Mouse (Mus musculus): ENCODE measurements around the gene Arcn1. TPM values are rescaled to one million over a fixed set of nuclear protein-coding genes. Genes with fewer than 3 reads are reported as not detected.

The Arcn1 gene
- polyA plus RNA-seq, 1 experiment from 2014 or later = 209 TPM

DNA sequence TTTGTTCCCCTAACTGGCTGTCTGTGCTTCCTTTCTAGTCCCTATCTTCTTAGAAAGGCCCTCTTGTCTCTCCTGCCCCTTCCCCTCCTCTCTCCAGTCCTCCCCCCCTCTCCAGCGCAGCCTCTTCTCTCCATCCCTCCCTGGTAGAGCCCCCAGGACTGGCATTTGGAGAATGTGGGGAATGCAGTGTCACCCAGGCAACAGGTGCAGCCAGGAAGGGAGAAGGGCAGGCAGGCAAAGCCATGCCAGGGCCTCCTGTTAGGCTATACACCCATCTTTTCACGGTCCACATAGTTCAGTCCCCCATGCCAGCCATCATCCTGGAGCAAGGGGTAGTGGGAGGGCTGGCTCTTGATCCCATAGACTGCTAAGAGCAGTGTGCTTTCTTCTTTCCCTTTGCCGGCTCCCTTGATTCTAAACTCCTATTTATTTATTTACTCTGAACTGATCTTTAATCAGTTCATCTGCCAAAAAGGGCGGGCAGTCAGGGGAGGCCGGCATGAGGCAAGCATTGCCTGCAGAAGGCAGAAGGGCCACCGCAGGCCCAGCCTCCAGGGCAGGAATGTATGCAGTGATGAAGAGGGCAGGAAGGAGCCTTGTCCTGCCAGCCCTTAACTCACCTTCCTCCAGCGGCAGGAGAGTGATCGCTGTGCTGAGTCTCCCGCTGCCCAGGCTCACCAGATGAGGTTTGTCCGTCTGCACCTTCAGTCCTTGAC, 41.1 kb downstream of the Arcn1 start:
- no peak overlapping the region for H3K4me3 ChIP-seq (ENCODE audit: low read depth, low read length)
- H3K4me2 ChIP-seq (ENCODE audit: low read depth, severe bottlenecking) = no peak overlapping the region
- DNase-seq (ENCODE audit: low spot score) (no peak), ATAC-seq (ENCODE audit: insufficient number of reproducible peaks, low FRiP score, low TSS enrichment, low read depth) (no peak)
- peaks cover 9% of the 10 kb centered on the region for H3K4me1 ChIP-seq (ENCODE audit: control insufficient read depth, insufficient read depth, low read length)
- H3K36me3 ChIP-seq (ENCODE audit: control insufficient read depth, insufficient read depth, low read length) = peaks cover 4% of the 10 kb centered on the region; the same call in 1 of the 2 replicates
- no peaks in the 10 kb centered on the region for H3K27me3 ChIP-seq (ENCODE audit: control insufficient read depth, insufficient read depth, low read length)
- H3K27ac ChIP-seq (replicated peaks; ENCODE audit: low read depth, low read length) = no peak overlapping the region
- H3K9ac ChIP-seq (ENCODE audit: low read length) = no peak overlapping the region
- WGBS = 57% methylated on average over 10 of the region's 10 CpGs
- no peaks in the 10 kb centered on the region for H3K9me3 ChIP-seq (ENCODE audit: control insufficient read depth, low read length)

DNA sequence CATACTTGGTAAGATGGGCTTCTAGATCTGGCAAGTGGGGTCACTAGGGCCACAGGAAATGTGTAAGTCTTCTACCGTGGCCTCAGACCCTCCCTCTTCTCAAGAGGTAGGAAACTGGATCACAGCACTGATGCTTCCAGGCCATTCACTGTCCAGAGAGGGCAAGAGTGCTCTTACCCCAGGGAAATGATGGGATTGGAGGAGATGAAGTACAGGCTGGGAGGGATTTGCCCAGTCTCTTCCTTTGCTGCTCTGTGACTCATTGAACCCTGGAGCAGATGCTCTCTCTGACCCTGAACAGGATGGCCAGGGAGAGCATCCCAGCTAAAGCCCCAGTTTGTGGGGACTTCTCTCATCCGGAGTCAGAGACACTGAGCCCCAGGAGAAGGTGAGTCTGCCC, 43.0 kb downstream of the Arcn1 start:
- H3K27ac ChIP-seq (replicated peaks; ENCODE audit: low read depth, low read length) = no peak overlapping the region
- peaks cover 4% of the 10 kb centered on the region; the same call in 1 of the 2 replicates for H3K36me3 ChIP-seq (ENCODE audit: control insufficient read depth, insufficient read depth, low read length)
- no peak overlapping the region for H3K4me2 ChIP-seq (ENCODE audit: low read depth, severe bottlenecking)
- H3K9ac ChIP-seq (ENCODE audit: low read length) = no peak overlapping the region
- WGBS = 51% methylated on average over 2 of the region's 2 CpGs
- DNase-seq (ENCODE audit: low spot score) = no peak
- no peaks in the 10 kb centered on the region for H3K9me3 ChIP-seq (ENCODE audit: control insufficient read depth, low read length)
- no peaks in the 10 kb centered on the region for H3K27me3 ChIP-seq (ENCODE audit: control insufficient read depth, insufficient read depth, low read length)
- ATAC-seq (ENCODE audit: insufficient number of reproducible peaks, low FRiP score, low TSS enrichment, low read depth) = no peak
- no peak overlapping the region for H3K4me3 ChIP-seq (ENCODE audit: low read depth, low read length)
- peaks cover 20% of the 10 kb centered on the region for H3K4me1 ChIP-seq (ENCODE audit: control insufficient read depth, insufficient read depth, low read length)

DNA sequence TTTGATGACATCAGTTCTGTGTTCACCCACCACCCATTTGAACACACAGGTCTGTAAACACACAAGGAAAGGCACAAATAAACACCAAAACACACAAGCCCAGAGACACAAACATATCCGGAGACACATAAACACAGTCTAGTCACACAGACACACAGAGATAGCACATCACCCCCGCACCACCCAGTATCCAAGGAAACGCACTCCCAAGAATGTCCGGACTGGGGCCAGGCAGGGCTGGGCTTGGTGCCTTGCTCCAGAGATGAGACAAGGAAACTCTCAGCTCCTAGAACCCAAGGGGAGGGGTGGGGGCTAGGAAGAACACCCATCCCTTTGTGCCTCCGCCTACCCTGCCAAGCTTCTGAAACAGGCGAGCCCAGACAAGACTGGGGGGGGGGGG, 43.4 kb downstream of the Arcn1 start:
- no peak for DNase-seq (ENCODE audit: low spot score)
- H3K27me3 ChIP-seq (ENCODE audit: control insufficient read depth, insufficient read depth, low read length) = no peaks in the 10 kb centered on the region
- no peak overlapping the region for H3K9ac ChIP-seq (ENCODE audit: low read length)
- ATAC-seq (ENCODE audit: insufficient number of reproducible peaks, low FRiP score, low TSS enrichment, low read depth) = no peak
- 62% methylated on average over 6 of the region's 6 CpGs for WGBS
- no peak overlapping the region for H3K4me3 ChIP-seq (ENCODE audit: low read depth, low read length)
- peaks cover 20% of the 10 kb centered on the region for H3K4me1 ChIP-seq (ENCODE audit: control insufficient read depth, insufficient read depth, low read length)
- H3K27ac ChIP-seq (replicated peaks; ENCODE audit: low read depth, low read length) = no peak overlapping the region
- no peaks in the 10 kb centered on the region for H3K9me3 ChIP-seq (ENCODE audit: control insufficient read depth, low read length)
- peaks cover 4% of the 10 kb centered on the region; the same call in 1 of the 2 replicates for H3K36me3 ChIP-seq (ENCODE audit: control insufficient read depth, insufficient read depth, low read length)
- H3K4me2 ChIP-seq (ENCODE audit: low read depth, severe bottlenecking) = no peak overlapping the region

- H3K4me1 ChIP-seq (ENCODE audit: control insufficient read depth, insufficient read depth, low read length) = peaks cover 20% of the 10 kb centered on the region
- 0 out of 2 replicates have a peak overlapping the region, but pooled peaks have one; percentile 15 for H3K27ac ChIP-seq (replicated peaks; ENCODE audit: low read depth, low read length)
- peaks cover 4% of the 10 kb centered on the region; the same call in 1 of the 2 replicates for H3K36me3 ChIP-seq (ENCODE audit: control insufficient read depth, insufficient read depth, low read length)
- DNase-seq (ENCODE audit: low spot score) (no peak), ATAC-seq (ENCODE audit: insufficient number of reproducible peaks, low FRiP score, low TSS enrichment, low read depth) (no peak)
- no peaks in the 10 kb centered on the region for H3K9me3 ChIP-seq (ENCODE audit: control insufficient read depth, low read length)
- 76% methylated on average over 11 of the region's 11 CpGs for WGBS
- no peaks in the 10 kb centered on the region for H3K27me3 ChIP-seq (ENCODE audit: control insufficient read depth, insufficient read depth, low read length)
- no peak overlapping the region for H3K4me3 ChIP-seq (ENCODE audit: low read depth, low read length)
- no peak overlapping the region for H3K9ac ChIP-seq (ENCODE audit: low read length)
- H3K4me2 ChIP-seq (ENCODE audit: low read depth, severe bottlenecking) = no peak overlapping the region
These were observed 44.1 kb downstream of the Arcn1 start for GRCm38 (mm10) chr9:44723521-44724041.

DNA sequence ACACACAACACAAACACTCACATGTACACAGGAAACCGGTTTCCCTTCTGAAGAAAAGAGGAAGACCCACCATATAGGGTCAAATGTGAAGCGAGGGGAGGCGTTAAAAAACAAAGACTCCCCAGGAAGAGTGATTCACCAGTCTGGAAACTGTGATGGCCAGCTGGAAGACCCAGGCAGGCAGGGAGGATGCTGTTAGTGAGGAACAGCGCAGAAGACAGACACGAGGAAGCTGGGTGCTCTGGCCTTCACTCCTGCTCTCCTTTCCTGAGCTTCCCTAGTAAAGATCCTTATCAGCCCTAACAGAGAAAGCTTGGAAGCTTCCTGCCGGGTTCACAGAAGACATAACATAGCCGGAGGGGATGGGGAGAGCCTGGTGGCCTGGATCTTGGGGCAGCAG, 44.6 kb downstream of the Arcn1 start:
- peaks cover 7% of the 10 kb centered on the region; the same call in 1 of the 2 replicates for H3K36me3 ChIP-seq (ENCODE audit: control insufficient read depth, insufficient read depth, low read length)
- DNase-seq (ENCODE audit: low spot score) (no peak), ATAC-seq (ENCODE audit: insufficient number of reproducible peaks, low FRiP score, low TSS enrichment, low read depth) (no peak)
- WGBS = 51% methylated on average over 7 of the region's 7 CpGs
- H3K9ac ChIP-seq (ENCODE audit: low read length) = no peak overlapping the region
- H3K4me1 ChIP-seq (ENCODE audit: control insufficient read depth, insufficient read depth, low read length) = peaks cover 20% of the 10 kb centered on the region
- H3K27ac ChIP-seq (replicated peaks; ENCODE audit: low read depth, low read length) = 0 out of 2 replicates have a peak overlapping the region, but pooled peaks have one; percentile 15
- H3K27me3 ChIP-seq (ENCODE audit: control insufficient read depth, insufficient read depth, low read length) = no peaks in the 10 kb centered on the region
- H3K4me3 ChIP-seq (ENCODE audit: low read depth, low read length) = no peak overlapping the region
- H3K4me2 ChIP-seq (ENCODE audit: low read depth, severe bottlenecking) = no peak overlapping the region
- H3K9me3 ChIP-seq (ENCODE audit: control insufficient read depth, low read length) = no peaks in the 10 kb centered on the region

- H3K4me1 ChIP-seq (ENCODE audit: control insufficient read depth, insufficient read depth, low read length) = peaks cover 20% of the 10 kb centered on the region
- no peak overlapping the region for H3K27ac ChIP-seq (replicated peaks; ENCODE audit: low read depth, low read length)
These were observed 45.1 kb downstream of the Arcn1 start for GRCm38 (mm10) chr9:44722575-44722974.

GRCm38 (mm10) chr9:44721877-44722186, 45.8 kb downstream of the Arcn1 start:
- WGBS = 75% methylated on average over 3 of the region's 3 CpGs
- Histone ChIP-seq H3K4me1 (ENCODE audit: control insufficient read depth, insufficient read depth, low read length) (peaks cover 17% of the 10 kb centered on the region), H3K9ac (ENCODE audit: low read length) (peak overlapping the region; percentile 67), H3K36me3 (ENCODE audit: control insufficient read depth, insufficient read depth, low read length) (peaks cover 6% of the 10 kb centered on the region; the same call in 1 of the 2 replicates), H3K9me3 (ENCODE audit: control insufficient read depth, low read length) (no peaks in the 10 kb centered on the region), H3K4me3 (ENCODE audit: low read depth, low read length) (no peak overlapping the region), H3K27ac (replicated peaks; ENCODE audit: low read depth, low read length) (no peak overlapping the region), H3K4me2 (ENCODE audit: low read depth, severe bottlenecking) (peak overlapping the region; percentile 64), H3K27me3 (ENCODE audit: control insufficient read depth, insufficient read depth, low read length) (no peaks in the 10 kb centered on the region)
- DNase-seq (ENCODE audit: low spot score) = no peak
- no peak for ATAC-seq (ENCODE audit: insufficient number of reproducible peaks, low FRiP score, low TSS enrichment, low read depth)

More at GRCm38 (mm10) chr9:44722575-44722974, 45.1 kb downstream of the Arcn1 start:
- Histone ChIP-seq H3K27me3 (ENCODE audit: control insufficient read depth, insufficient read depth, low read length) (no peaks in the 10 kb centered on the region), H3K9ac (ENCODE audit: low read length) (no peak overlapping the region), H3K9me3 (ENCODE audit: control insufficient read depth, low read length) (no peaks in the 10 kb centered on the region), H3K4me2 (ENCODE audit: low read depth, severe bottlenecking) (no peak overlapping the region), H3K36me3 (ENCODE audit: control insufficient read depth, insufficient read depth, low read length) (peaks cover 8% of the 10 kb centered on the region; the same call in 1 of the 2 replicates), H3K4me3 (ENCODE audit: low read depth, low read length) (no peak overlapping the region)
- WGBS = 82% methylated on average over 7 of the region's 7 CpGs
- no peak for DNase-seq (ENCODE audit: low spot score)
- no peak for ATAC-seq (ENCODE audit: insufficient number of reproducible peaks, low FRiP score, low TSS enrichment, low read depth)

DNA sequence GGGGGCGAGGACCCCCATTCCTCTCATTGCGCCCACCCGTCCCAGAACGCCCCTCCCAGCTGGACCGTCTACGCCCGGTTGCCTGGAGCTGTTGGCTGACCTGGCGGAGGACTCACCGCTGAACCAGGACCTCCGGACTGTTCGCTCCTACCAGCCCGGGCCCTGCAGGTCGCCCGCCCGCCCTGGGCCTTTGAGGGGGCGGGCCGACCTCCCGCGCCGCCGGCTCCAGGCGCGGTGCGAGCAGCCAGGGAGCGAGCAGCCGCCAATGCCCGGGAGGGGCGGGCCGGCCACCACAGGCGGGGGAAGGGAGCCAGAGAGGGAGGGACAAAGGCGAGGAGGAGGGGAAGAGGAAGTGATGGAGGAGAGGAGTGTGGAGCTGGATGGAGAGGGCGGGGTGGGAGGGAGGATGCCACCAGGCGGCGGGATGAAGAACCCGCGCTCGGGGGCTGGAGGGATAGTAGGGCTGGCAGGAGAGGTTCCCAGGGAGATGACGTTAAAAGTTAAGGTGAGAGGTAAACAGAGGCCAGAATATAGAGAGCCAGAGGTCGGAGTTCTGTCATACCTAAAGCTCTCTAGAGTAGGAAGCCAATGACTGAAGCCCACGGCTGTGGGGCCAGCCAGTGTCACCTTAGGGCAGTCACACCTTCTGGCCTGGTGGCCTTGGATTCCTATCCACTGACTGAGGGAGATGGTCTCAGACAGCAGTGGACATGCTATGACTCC, 46.3 kb downstream of the Arcn1 start:
- ATAC-seq (ENCODE audit: insufficient number of reproducible peaks, low FRiP score, low TSS enrichment, low read depth) (peak; percentile 85), DNase-seq (ENCODE audit: low spot score) (peak; percentile 88)
- Histone ChIP-seq H3K27me3 (ENCODE audit: control insufficient read depth, insufficient read depth, low read length) (no peaks in the 10 kb centered on the region), H3K4me2 (ENCODE audit: low read depth, severe bottlenecking) (peak overlapping the region; percentile 64), H3K9me3 (ENCODE audit: control insufficient read depth, low read length) (no peaks in the 10 kb centered on the region), H3K36me3 (ENCODE audit: control insufficient read depth, insufficient read depth, low read length) (peaks cover 6% of the 10 kb centered on the region; the same call in 1 of the 2 replicates), H3K4me1 (ENCODE audit: control insufficient read depth, insufficient read depth, low read length) (peaks cover 13% of the 10 kb centered on the region), H3K4me3 (ENCODE audit: low read depth, low read length) (peak overlapping the region; percentile 60), H3K27ac (replicated peaks; ENCODE audit: low read depth, low read length) (peak overlapping the region; percentile 38), H3K9ac (ENCODE audit: low read length) (peak overlapping the region; percentile 67)
- WGBS = under 1% methylated on average over 40 of the region's 40 CpGs

Data from limb, embryonic 11.5 days (tissue).